ENCODE assay signal across 14 mouse cellular contexts in genomic region chr3:55872944-55873924, GRCm38 (mm10).
A peak's percentile ranks its signal among the peaks of the same experiment; 100 is the strongest.
DNase-seq lines count a peak whose midpoint lies in the region; ATAC-seq lines count a peak whose summit lies in the region.
"Had no signal": no experiment of that assay in that cellular context is flagged by ENCODE, and none has a peak within 500 bp of the region (broad histone marks: within the 10 kb centered on the region; RNA-seq: fewer than 3 reads in every experiment).

No protein-coding gene starts in this region.

- DNase-seq in frontal cortex, postnatal 25 days (ENCODE audit: low spot score in 2 of 2): no peak
- peak; percentile 84 for DNase-seq in cerebellum, adult 9-10 months
- DNase-seq in T-cell, adult 2 months (ENCODE audit: low spot score): no peak
- no peak for DNase-seq in adrenal gland, postnatal 4 days (ENCODE audit: low spot score in 2 of 2)
- DNase-seq in gastrocnemius, postnatal 4 days (ENCODE audit: low spot score in 2 of 2): no peak
- DNase-seq: adrenal gland, postnatal 10 days; kidney, adult 8-10 months; liver, embryonic 13.5 days had no signal

- no peaks in the 10 kb centered on the region for H3K4me1 ChIP-seq in hindbrain, embryonic 15.5 days (replicated peaks)
- H3K4me1 ChIP-seq in midbrain, embryonic 16.5 days (ENCODE audit: control insufficient read depth, insufficient read depth, low read length): no peaks in the 10 kb centered on the region
- H3K4me1 ChIP-seq: heart, embryonic 13.5 days; liver, embryonic 13.5 days; neural tube, embryonic 12.5 days had no signal

- no peak overlapping the region for H3K4me2 ChIP-seq in hindbrain, embryonic 15.5 days
- no peak overlapping the region for H3K4me2 ChIP-seq in midbrain, embryonic 16.5 days (ENCODE audit: low read length)
- H3K4me2 ChIP-seq: heart, embryonic 13.5 days; liver, embryonic 13.5 days; neural tube, embryonic 12.5 days had no signal

- no peak overlapping the region for H3K4me3 ChIP-seq in hindbrain, embryonic 15.5 days
- H3K4me3 ChIP-seq in midbrain, embryonic 16.5 days (ENCODE audit: low read depth, low read length): no peak overlapping the region
- H3K4me3 ChIP-seq: heart, embryonic 13.5 days; left cerebral cortex, adult 2 months; liver, embryonic 13.5 days; neural tube, embryonic 12.5 days had no signal

- peak; percentile 23; the same call in 1 of the 2 replicates for ATAC-seq in frontal cortex, adult (ENCODE audit: low TSS enrichment)
- peak; percentile 83 for ATAC-seq in hindbrain, embryonic 15.5 days (ENCODE audit: low FRiP score, low read depth)
- ATAC-seq in midbrain, embryonic 16.5 days: 0 out of 2 replicates have a peak, but pooled peaks have one; percentile 45

- peaks cover 2% of the 10 kb centered on the region; the same call in 1 of the 2 replicates for H3K36me3 ChIP-seq in hindbrain, embryonic 15.5 days
- H3K36me3 ChIP-seq in midbrain, embryonic 16.5 days (ENCODE audit: control insufficient read depth, insufficient read depth, low read length): peaks cover 5% of the 10 kb centered on the region; the same call in 1 of the 2 replicates
- H3K36me3 ChIP-seq: liver, embryonic 13.5 days; neural tube, embryonic 12.5 days had no signal

- H3K9ac ChIP-seq in hindbrain, embryonic 15.5 days: no peak overlapping the region
- no peak overlapping the region for H3K9ac ChIP-seq in midbrain, embryonic 16.5 days (ENCODE audit: low read depth, low read length)
- H3K9ac ChIP-seq: heart, embryonic 13.5 days; liver, embryonic 13.5 days; neural tube, embryonic 12.5 days had no signal

- no peaks in the 10 kb centered on the region for H3K9me3 ChIP-seq in hindbrain, embryonic 15.5 days
- no peaks in the 10 kb centered on the region for H3K9me3 ChIP-seq in midbrain, embryonic 16.5 days (replicated peaks; ENCODE audit: control insufficient read depth, low read length, poor library complexity, severe bottlenecking)
- H3K9me3 ChIP-seq: heart, embryonic 13.5 days; liver, embryonic 13.5 days; neural tube, embryonic 12.5 days had no signal

- 0 out of 2 replicates have a peak overlapping the region, but pooled peaks have one; percentile 45 for H3K27ac ChIP-seq in hindbrain, embryonic 15.5 days (replicated peaks)
- H3K27ac ChIP-seq in midbrain, embryonic 16.5 days (ENCODE audit: low read length): no peak overlapping the region
- H3K27ac ChIP-seq: heart, embryonic 13.5 days; left cerebral cortex, adult 2 months; liver, embryonic 13.5 days; neural tube, embryonic 12.5 days had no signal

- WGBS in hindbrain, embryonic 15.5 days: 61% methylated on average over 5 of the region's 5 CpGs
- WGBS in midbrain, embryonic 16.5 days: 59% methylated on average over 5 of the region's 5 CpGs

- H3K27me3 ChIP-seq in hindbrain, embryonic 15.5 days: no peaks in the 10 kb centered on the region
- H3K27me3 ChIP-seq in midbrain, embryonic 16.5 days (ENCODE audit: control insufficient read depth, insufficient read depth, low read depth, low read length): no peaks in the 10 kb centered on the region
- H3K27me3 ChIP-seq: heart, embryonic 13.5 days; liver, embryonic 13.5 days; neural tube, embryonic 12.5 days had no signal

Comparison
In these comparisons a context has a peak if more than half of its experiments do, and no peak if none do; other contexts are left out.
1. ATAC-seq: peak in every context shown above with its lines; median percentile 83 in hindbrain, embryonic 15.5 days; 45 in midbrain, embryonic 16.5 days; 23 in frontal cortex, adult.